Comparison of ENCODE assay signal across 8 mouse cellular contexts in genomic region chr12:79613061-79613788, GRCm38 (mm10).
DNase-seq lines count a peak whose midpoint lies in the region; ATAC-seq and TF ChIP-seq lines count a peak whose summit lies in the region.

No protein-coding gene starts in this region.

- TF ChIP-seq CTCF in liver, embryonic 14.5 days (IDR thresholded peaks at IDR 0.05; ENCODE audit: low read depth): no peak

- DNase-seq in gastrocnemius, adult 18-20 months (ENCODE audit: low spot score): peak; percentile 27
- DNase-seq in gastrocnemius, adult 8-10 months (ENCODE audit: low spot score in 2 of 2): no peak
- DNase-seq in spleen, postnatal 10 days (ENCODE audit: low spot score in 2 of 2): peak; percentile 55 to 64
- no peak for DNase-seq in spleen, adult 18-20 months
- DNase-seq in liver, embryonic 14.5 days (ENCODE audit: low read depth in 3 of 3, low spot score in 3 of 3): no peak
- DNase-seq in testis, postnatal 14 days (ENCODE audit: low spot score): peak; percentile 10
- no peak for DNase-seq in embryo, embryonic 11 days

- H3K9me3 ChIP-seq in hindbrain, embryonic 13.5 days: no peaks in the 10 kb centered on the region
- no peaks in the 10 kb centered on the region for H3K9me3 ChIP-seq in liver, embryonic 14.5 days (ENCODE audit: control insufficient read depth, low read length)

- H3K4me3 ChIP-seq in hindbrain, embryonic 13.5 days: no peak overlapping the region
- H3K4me3 ChIP-seq in liver, embryonic 14.5 days (ENCODE audit: insufficient read depth in 1 of 2, low read depth in 2 of 2, low read length in 2 of 2): no peak overlapping the region

- TF ChIP-seq EP300 in liver, embryonic 14.5 days (IDR thresholded peaks at IDR 0.05; ENCODE audit: low read depth): no peak

- H3K27me3 ChIP-seq in hindbrain, embryonic 13.5 days: peaks cover 20% of the 10 kb centered on the region
- H3K27me3 ChIP-seq in liver, embryonic 14.5 days (ENCODE audit: control insufficient read depth, insufficient read depth, low read length): no peaks in the 10 kb centered on the region

- no peak overlapping the region for H3K4me2 ChIP-seq in hindbrain, embryonic 13.5 days
- peak overlapping the region; percentile 36 for H3K4me2 ChIP-seq in liver, embryonic 14.5 days (ENCODE audit: low read depth)

- H3K9ac ChIP-seq in hindbrain, embryonic 13.5 days: no peak overlapping the region
- H3K9ac ChIP-seq in liver, embryonic 14.5 days (replicated peaks): peak overlapping the region; percentile 36

- peak overlapping the region; percentile 37; the same call in 1 of the 2 replicates for H3K27ac ChIP-seq in hindbrain, embryonic 13.5 days
- H3K27ac ChIP-seq in liver, embryonic 14.5 days: peak overlapping the region; percentile 99

- WGBS in hindbrain, embryonic 13.5 days: 82% methylated on average over 8 of the region's 8 CpGs
- WGBS in liver, embryonic 14.5 days (ENCODE audit: insufficient replicate concordance): 77% methylated on average over 8 of the region's 8 CpGs

- peaks cover 29% of the 10 kb centered on the region for H3K4me1 ChIP-seq in hindbrain, embryonic 13.5 days (replicated peaks)
- H3K4me1 ChIP-seq in liver, embryonic 14.5 days (replicated peaks; ENCODE audit: control insufficient read depth in 2 of 2, insufficient read depth in 2 of 2, low read length in 1 of 2): peaks cover 39 to 42% of the 10 kb centered on the region in 2 experiments

- no peaks in the 10 kb centered on the region for H3K36me3 ChIP-seq in hindbrain, embryonic 13.5 days
- H3K36me3 ChIP-seq in liver, embryonic 14.5 days (replicated peaks; ENCODE audit: control insufficient read depth, insufficient read depth, low read depth): no peaks in the 10 kb centered on the region

- peak; percentile 53 for ATAC-seq in hindbrain, embryonic 13.5 days (ENCODE audit: low FRiP score)
- ATAC-seq in liver, embryonic 14.5 days (ENCODE audit: insufficient read depth): no peak

Comparison
In these comparisons a context has a peak if more than half of its experiments do, and no peak if none do; other contexts are left out.
1. DNase-seq: peak in gastrocnemius, adult 18-20 months (single experiment), spleen, postnatal 10 days (2 of 2) and testis, postnatal 14 days (single experiment); none in gastrocnemius, adult 8-10 months (0 of 2), spleen, adult 18-20 months (0 of 2), liver, embryonic 14.5 days (0 of 3) and embryo, embryonic 11 days (single experiment).